Mouse (Mus musculus): ENCODE results near the gene Tmem199.

Tmem199 gene

GRCm38 (mm10) chr11:78524838-78525237, 12.9 kb upstream of the Tmem199 start:
- no peak for DNase-seq (ENCODE audit: low read depth, low spot score)

- no peak for DNase-seq (ENCODE audit: low read depth, low spot score)
Observed at GRCm38 (mm10) chr11:78523241-78523955, 11.4 kb upstream of the Tmem199 start.

GRCm38 (mm10) chr11:78522481-78522997, 10.6 kb upstream of the Tmem199 start:
- DNase-seq (ENCODE audit: low read depth, low spot score): no peak

- no peak for DNase-seq (ENCODE audit: low read depth, low spot score)
Observed at GRCm38 (mm10) chr11:78521880-78522279, 9.9 kb upstream of the Tmem199 start.

- DNase-seq (ENCODE audit: low read depth, low spot score): no peak
Observed at GRCm38 (mm10) chr11:78518931-78519330, 7.0 kb upstream of the Tmem199 start.

- no peak for DNase-seq (ENCODE audit: low read depth, low spot score)
Observed at GRCm38 (mm10) chr11:78515549-78516325, 3.8 kb upstream of the Tmem199 start.

GRCm38 (mm10) chr11:78513106-78513790, 1.3 kb upstream of the Tmem199 start:
- no peak for DNase-seq (ENCODE audit: low read depth, low spot score)

- no peak for DNase-seq (ENCODE audit: low read depth, low spot score)
Observed at GRCm38 (mm10) chr11:78509148-78509547, 2.8 kb downstream of the Tmem199 start.

- no peak for DNase-seq (ENCODE audit: low read depth, low spot score)
Observed at GRCm38 (mm10) chr11:78505430-78505829, 6.5 kb downstream of the Tmem199 start.

- DNase-seq (ENCODE audit: low read depth, low spot score): no peak
Observed at GRCm38 (mm10) chr11:78502909-78503650, 8.9 kb downstream of the Tmem199 start, which contains the start of gene Sebox. Gene Sebox, plus strand, starts transcription at chr11:78503447.

GRCm38 (mm10) chr11:78501529-78501928, 10.4 kb downstream of the Tmem199 start:
- no peak for DNase-seq (ENCODE audit: low read depth, low spot score)

GRCm38 (mm10) chr11:78500623-78501202, 11.3 kb downstream of the Tmem199 start:
- no peak for DNase-seq (ENCODE audit: low read depth, low spot score)

- no peak for DNase-seq (ENCODE audit: low read depth, low spot score)
Observed at GRCm38 (mm10) chr11:78499543-78499942, 12.4 kb downstream of the Tmem199 start.

- DNase-seq (ENCODE audit: low read depth, low spot score): no peak
Observed at GRCm38 (mm10) chr11:78499004-78499403, 13.0 kb downstream of the Tmem199 start, which contains the start of gene Vtn. Gene Vtn, plus strand, starts transcription at chr11:78499091.

- DNase-seq (ENCODE audit: low read depth, low spot score): peak; percentile 91
Observed at GRCm38 (mm10) chr11:78497544-78498522, 14.1 kb downstream of the Tmem199 start, which contains the start of gene Sarm1. Gene Sarm1, minus strand, starts transcription at chr11:78497754.

GRCm38 (mm10) chr11:78497071-78497541, 14.9 kb downstream of the Tmem199 start:
- DNase-seq (ENCODE audit: low read depth, low spot score): no peak

- no peak for DNase-seq (ENCODE audit: low read depth, low spot score)
Observed at GRCm38 (mm10) chr11:78495904-78496303, 16.1 kb downstream of the Tmem199 start.

GRCm38 (mm10) chr11:78490781-78491241, 21.2 kb downstream of the Tmem199 start:
- DNase-seq (ENCODE audit: low read depth, low spot score): no peak

- no peak for DNase-seq (ENCODE audit: low read depth, low spot score)
Observed at GRCm38 (mm10) chr11:78488168-78488567, 23.8 kb downstream of the Tmem199 start.
